In the genomic region with DNA sequence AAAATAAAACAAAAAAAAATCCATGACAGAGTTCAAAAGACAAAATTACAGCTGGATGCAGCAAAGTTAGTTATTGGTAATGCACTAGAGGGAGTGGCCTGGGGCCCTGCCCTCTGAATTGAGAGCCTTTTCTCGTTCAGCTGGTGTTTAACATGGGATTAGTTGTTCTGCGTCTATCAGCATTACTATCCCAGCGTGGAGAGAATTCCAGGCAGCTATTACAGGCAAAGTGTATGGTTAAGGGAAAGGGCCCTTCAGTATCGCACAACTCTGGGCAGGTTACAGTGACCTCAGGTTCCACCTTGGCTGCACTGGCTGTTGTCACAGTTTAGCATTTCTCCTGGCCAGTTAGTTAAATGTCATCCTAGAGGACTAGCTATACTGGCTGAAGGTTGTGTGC, we compare ENCODE assay signal across 22 mouse cellular contexts.
"Had no signal": no experiment of that assay in that cellular context is flagged by ENCODE, and none has a peak within 500 bp of the region (broad histone marks: within the 10 kb centered on the region; RNA-seq: fewer than 3 reads in every experiment).

No protein-coding gene starts in this region.

- H3K9me3 ChIP-seq: liver, embryonic 15.5 days; lung, embryonic 15.5 days; midbrain, embryonic 10.5 days; midbrain, embryonic 12.5 days; neural tube, embryonic 13.5 days; neural tube, embryonic 15.5 days; stomach, embryonic 15.5 days had no signal

- H3K4me2 ChIP-seq: liver, embryonic 15.5 days; lung, embryonic 15.5 days; midbrain, embryonic 12.5 days; neural tube, embryonic 13.5 days; neural tube, embryonic 15.5 days; stomach, embryonic 15.5 days had no signal

- H3K36me3 ChIP-seq: liver, embryonic 15.5 days; lung, embryonic 15.5 days; midbrain, embryonic 10.5 days; midbrain, embryonic 12.5 days; neural tube, embryonic 13.5 days; neural tube, embryonic 15.5 days; stomach, embryonic 15.5 days had no signal

- H3K4me1 ChIP-seq: midbrain, embryonic 12.5 days; stomach, embryonic 15.5 days had no signal

- H3K27me3 ChIP-seq: liver, embryonic 15.5 days; lung, embryonic 15.5 days; midbrain, embryonic 12.5 days; neural tube, embryonic 13.5 days; neural tube, embryonic 15.5 days; stomach, embryonic 15.5 days had no signal

- H3K4me3 ChIP-seq: liver, embryonic 15.5 days; lung, embryonic 15.5 days; midbrain, embryonic 10.5 days; midbrain, embryonic 12.5 days; myocyte; neural tube, embryonic 13.5 days; neural tube, embryonic 15.5 days; stomach, embryonic 15.5 days had no signal

- ATAC-seq: liver, postnatal 0 days; lung, postnatal 0 days; midbrain, embryonic 16.5 days had no signal

- H3K27ac ChIP-seq: liver, embryonic 15.5 days; lung, embryonic 15.5 days; midbrain, embryonic 10.5 days; midbrain, embryonic 12.5 days; neural tube, embryonic 13.5 days; neural tube, embryonic 15.5 days; stomach, embryonic 15.5 days had no signal

- DNase-seq: liver, postnatal 0 days; lung, adult 2 months; lung, postnatal 4 days; midbrain, embryonic 14.5 days; retina, postnatal 1 day; right cerebral cortex, adult 18-20 months; right cerebral cortex, postnatal 25 days; right cerebral cortex, postnatal 4 days; spleen, adult 18-20 months; thymus, adult 2 months; thymus, postnatal 25 days; thymus, postnatal 4 days had no signal

- H3K9ac ChIP-seq: liver, embryonic 15.5 days; liver, postnatal 0 days; lung, embryonic 15.5 days; midbrain, embryonic 12.5 days; neural tube, embryonic 13.5 days; neural tube, embryonic 15.5 days; stomach, embryonic 15.5 days had no signal
